Mouse (Mus musculus): ENCODE data around the gene Hoxc11.

Gene Hoxc11

DNA sequence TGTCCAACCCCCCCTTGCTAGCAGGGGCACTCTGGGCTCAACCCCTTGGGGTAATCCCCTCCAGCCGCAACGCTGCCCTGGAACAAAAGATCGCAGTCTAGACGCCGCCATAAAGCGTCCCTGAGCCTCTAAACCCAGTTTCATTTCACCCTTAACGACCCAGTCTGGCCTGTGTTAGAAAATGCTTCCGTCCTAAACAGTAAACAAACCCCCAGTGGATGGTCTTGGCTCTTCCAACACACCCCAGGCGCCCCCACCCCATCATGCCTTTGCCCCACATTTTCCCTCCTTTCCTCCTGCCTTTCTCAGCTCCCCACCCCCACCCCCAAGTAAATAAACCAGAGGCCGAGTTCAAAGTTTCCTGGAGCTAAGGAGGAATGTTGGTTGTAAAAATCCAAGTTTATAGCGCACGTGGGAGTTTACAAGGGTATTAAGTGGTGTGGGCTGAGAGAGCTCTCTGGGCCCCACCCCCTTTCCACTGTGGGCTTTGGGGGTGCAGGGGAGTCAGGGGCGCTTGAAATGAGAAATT, 5.5 kb downstream of the Hoxc11 start:
- in situ Hi-C loops (cut with MboI; ENCODE audit: low pct_unique_long_range_greater_than_20kb in 1 of 2, low sequenced_read_pairs in 2 of 2, unreplicated experiment in 1 of 2), result loop anchor here (10.0 kb wide), 2 partner anchors 55 to 205 kb away; partner anchors contain the start of gene Hoxc4 (in 1 of the 2)

DNA sequence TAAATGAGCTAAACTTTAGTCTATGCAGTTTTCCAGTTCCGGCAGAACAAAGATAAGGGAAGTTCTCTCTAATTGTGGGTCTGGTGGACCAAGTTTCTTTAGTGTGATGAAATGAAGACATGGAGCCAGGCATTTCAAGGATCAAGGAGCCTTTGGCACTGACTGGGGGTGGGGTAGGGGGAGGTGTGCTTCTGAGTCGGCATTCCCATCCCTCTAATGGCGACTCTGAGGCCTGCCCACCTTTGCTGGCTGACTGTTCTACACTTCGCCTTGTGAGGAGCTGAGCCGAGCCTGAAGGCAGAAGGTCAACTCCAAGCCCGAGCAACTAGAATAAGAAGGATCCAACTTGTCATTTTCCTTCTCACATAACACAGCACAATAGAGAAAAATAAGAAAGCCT, 7.5 kb downstream of the Hoxc11 start:
- in situ Hi-C loops (cut with MboI; ENCODE audit: low pct_unique_long_range_greater_than_20kb in 1 of 2, low sequenced_read_pairs in 2 of 2, unreplicated experiment in 1 of 2), result loop anchor here in 1 of 2 experiments (10.0 kb wide), 1 partner anchor 207 kb away; no protein-coding TSS in a partner anchor

DNA sequence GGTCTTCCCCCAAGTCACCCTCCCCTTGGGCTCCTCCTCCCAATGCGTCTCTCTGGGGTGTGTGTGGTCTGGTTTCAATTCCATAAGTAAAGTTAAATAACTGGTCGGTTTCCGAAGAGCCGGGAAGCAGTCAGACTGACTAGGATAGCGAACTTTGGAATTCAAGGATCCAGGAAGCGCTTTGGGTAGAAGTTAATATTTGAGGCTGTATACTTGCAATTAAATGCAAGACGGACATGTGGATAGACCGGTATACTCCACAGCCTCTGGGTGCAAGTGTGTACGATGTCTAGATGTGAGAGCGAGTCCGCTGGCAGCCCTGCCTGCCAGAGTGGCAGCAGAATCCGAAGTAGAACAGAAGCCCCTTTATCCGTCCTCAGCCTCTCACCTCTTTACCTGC, 8.3 kb downstream of the Hoxc11 start:
- in situ Hi-C loops (cut with MboI; ENCODE audit: low pct_unique_long_range_greater_than_20kb in 1 of 2, low sequenced_read_pairs in 2 of 2, unreplicated experiment in 1 of 2), result loop anchor here in 1 of 2 experiments (10.0 kb wide), 1 partner anchor 208 kb away; no protein-coding TSS in a partner anchor

DNA sequence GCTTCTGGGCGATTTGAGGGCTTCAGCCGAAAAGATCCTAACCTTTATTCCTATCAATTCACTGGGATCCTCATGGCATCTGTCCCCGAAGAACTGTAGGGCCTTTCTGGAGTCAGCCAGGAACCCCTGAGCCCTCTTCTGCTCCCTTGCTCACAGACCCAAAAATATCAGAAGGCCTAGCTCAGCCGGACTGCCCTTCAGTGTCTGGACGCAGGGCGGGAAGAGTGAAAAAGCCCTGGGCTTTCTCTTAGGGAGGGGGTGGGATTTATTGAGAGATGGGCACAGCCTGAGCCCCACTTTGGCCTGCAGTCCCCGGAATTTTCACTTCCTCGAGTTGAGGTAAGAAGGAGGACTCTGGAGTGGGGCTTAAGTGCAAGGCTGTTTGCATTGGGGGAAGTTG, 9.0 kb downstream of the Hoxc11 start:
- in situ Hi-C loops (cut with MboI; ENCODE audit: low pct_unique_long_range_greater_than_20kb in 1 of 2, low sequenced_read_pairs in 2 of 2, unreplicated experiment in 1 of 2), result loop anchor here in 1 of 2 experiments (10.0 kb wide), 1 partner anchor 208 kb away; no protein-coding TSS in a partner anchor

DNA sequence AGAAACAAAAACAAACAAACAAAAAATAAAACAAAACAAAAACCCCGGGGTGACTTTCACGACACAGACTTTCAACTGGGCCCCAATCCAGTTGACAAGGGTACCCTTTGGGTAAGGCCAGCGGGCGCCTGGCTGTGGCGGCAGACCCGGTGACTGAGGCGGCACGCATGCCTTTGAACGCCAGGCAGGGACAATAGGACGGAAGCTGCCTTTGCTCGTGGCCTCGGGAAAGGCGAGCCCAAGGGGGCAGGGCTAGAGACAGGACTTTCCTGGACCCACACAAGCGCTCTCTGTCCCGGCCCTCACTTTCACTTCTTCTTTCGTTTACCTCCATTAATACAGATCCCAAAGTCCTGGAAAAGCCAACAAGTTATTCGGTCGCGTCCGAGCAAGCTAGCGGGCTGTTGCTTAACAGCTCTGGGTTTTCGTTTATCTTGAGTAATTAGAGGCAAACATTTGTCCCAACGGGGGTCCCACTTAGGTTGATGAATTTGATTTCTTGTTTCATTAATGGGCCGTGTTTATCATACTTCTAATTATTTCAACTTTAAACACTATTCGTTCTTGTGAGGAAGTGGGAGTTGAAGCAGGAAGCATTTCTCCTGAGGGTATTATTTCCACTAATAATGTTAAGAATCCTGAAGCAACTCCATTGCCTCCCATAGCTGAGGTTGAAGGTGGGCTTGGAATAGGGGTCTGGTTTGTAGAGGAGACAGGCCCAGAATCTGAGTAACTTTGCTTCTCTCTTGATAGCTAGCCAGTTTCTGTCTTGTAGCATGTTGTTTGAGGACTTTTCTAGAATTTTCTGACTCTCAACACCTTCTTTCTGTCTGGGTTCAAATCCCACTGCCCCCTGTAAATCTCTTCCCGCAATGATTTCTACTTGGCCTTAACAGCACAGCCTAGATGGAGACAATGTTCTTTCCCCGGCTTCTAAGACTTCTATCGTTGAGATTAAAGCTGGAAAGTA, 9.7 kb downstream of the Hoxc11 start:
- in situ Hi-C loops (cut with MboI; ENCODE audit: low pct_unique_long_range_greater_than_20kb in 1 of 2, low sequenced_read_pairs in 2 of 2, unreplicated experiment in 1 of 2), result loop anchor here in 1 of 2 experiments (10.0 kb wide), 1 partner anchor 209 kb away; no protein-coding TSS in a partner anchor

DNA sequence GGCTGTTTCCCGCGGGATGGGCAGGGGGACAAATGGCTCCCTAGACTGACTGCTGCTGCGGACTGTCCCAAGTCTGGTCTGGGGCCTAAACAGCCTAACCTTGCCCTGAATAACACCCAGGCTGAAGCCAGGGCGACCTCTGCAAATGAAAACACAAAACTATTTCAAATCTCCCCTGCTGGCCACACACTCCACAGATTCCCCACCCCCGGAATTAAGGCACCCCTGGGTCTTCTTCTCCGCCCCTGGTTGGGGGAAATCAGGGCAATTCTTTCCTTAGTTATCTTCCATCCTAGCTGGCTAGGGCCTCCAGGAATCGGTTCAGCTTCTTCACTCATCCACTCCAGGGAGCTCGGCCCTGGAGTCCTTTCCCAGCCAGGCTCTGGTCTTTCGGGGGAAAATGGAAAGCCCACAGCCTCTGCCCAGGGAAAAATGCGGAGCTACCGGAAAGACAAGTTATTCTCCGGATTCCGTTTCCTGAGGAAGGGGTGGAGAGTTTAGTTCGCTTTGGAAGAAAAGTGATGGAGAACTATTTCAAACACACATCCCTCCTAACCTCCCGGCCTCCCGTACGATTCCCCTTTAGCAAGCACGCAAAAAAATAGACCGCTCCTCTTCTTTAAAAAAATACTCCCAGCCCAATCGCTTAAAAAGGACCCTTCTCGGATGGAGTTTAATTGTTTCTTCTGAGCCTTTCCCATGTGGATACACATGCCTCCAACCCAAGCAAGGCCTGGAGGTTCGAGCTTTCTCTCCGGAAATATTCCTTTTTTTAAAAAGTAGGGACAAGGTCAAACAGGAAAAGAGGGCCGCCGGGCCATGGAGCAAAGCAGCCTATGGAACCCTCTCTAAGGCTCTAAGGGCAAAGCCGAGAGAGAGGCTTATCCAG, 11.0 kb downstream of the Hoxc11 start:
- in situ Hi-C loops (cut with MboI; ENCODE audit: low pct_unique_long_range_greater_than_20kb in 1 of 2, low sequenced_read_pairs in 2 of 2, unreplicated experiment in 1 of 2), result loop anchor here in 1 of 2 experiments (10.0 kb wide), 1 partner anchor 210 kb away; no protein-coding TSS in a partner anchor

DNA sequence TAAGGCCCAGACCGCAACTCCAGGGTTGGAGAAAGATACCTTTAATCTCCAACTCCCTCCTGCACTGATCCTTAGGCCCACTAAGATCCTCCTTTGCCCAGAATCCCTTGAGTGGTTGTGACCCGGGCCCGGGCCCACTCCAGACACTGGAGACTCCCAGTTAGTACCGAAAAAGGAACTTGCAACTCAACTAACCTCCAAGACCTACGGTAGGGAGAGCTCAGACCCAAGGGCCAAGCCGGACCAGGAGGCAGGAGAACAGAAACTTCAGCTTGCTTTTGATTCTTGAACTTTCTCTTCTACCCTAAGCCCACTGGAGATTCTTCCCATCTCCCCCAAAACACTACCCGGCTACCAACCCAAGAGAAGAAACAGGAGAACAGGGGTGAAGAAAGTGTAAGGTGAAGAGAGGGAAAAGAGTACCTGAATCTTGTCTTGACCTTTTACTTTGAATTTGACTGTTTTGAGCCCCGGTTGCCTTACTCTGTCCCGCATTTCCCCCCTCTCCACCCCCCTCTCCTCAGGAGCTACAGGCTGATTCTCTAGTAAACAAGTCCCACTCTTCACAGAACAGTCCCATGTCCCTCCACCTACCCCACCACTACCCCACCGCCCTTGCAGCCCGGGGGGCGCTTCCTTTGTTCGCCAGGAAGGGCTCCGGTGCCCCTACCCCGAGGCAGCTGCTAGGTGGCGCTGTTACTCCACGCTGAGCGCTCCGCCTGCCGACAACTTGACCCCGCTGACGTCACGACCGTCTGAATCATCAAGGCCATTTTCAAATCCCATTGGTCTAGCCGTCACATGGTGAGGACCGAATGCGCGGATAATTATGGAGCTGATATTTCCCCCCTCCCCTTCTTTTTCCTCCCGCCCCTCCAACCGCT, 11.9 kb downstream of the Hoxc11 start:
- in situ Hi-C loops (cut with MboI; ENCODE audit: low pct_unique_long_range_greater_than_20kb in 1 of 2, low sequenced_read_pairs in 2 of 2, unreplicated experiment in 1 of 2), result loop anchor here in 1 of 2 experiments (10.0 kb wide), 1 partner anchor 211 kb away; no protein-coding TSS in a partner anchor

DNA sequence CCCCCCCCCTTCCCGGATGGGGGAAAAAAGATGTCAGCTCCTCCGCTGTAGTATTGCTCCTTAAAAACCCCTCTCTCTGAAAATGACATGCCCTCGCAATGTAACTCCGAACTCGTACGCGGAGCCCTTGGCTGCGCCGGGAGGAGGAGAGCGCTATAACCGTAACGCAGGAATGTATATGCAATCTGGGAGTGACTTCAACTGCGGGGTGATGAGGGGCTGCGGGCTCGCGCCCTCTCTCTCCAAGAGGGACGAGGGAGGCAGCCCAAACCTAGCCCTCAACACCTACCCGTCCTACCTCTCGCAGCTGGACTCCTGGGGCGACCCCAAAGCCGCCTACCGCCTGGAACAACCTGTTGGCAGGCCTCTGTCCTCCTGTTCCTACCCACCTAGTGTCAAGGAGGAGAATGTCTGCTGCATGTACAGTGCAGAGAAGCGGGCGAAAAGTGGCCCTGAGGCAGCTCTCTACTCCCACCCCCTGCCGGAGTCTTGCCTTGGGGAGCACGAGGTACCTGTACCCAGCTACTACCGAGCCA, 12.6 kb downstream of the Hoxc11 start, which contains the start of gene Hoxc10:
Gene Hoxc10 (plus strand): TSS at position 21 of the 536 bp plus-strand sequence.
- in situ Hi-C loops (cut with MboI; ENCODE audit: low pct_unique_long_range_greater_than_20kb in 1 of 2, low sequenced_read_pairs in 2 of 2, unreplicated experiment in 1 of 2), result loop anchor here in 1 of 2 experiments (10.0 kb wide), 1 partner anchor 212 kb away; no protein-coding TSS in a partner anchor

DNA sequence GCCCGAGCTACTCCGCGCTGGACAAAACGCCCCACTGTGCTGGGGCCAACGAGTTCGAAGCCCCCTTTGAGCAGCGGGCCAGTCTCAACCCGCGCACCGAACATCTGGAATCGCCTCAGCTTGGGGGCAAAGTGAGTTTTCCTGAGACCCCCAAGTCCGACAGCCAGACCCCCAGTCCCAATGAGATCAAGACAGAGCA, 13.0 kb downstream of the Hoxc11 start, which contains the start of gene Hoxc5:
Gene Hoxc5 (plus strand): TSS at position 132 of the 199 bp plus-strand sequence.
- in situ Hi-C loops (cut with MboI; ENCODE audit: low pct_unique_long_range_greater_than_20kb in 1 of 2, low sequenced_read_pairs in 2 of 2, unreplicated experiment in 1 of 2), result loop anchor here in 1 of 2 experiments (10.0 kb wide), 1 partner anchor 212 kb away; no protein-coding TSS in a partner anchor

DNA sequence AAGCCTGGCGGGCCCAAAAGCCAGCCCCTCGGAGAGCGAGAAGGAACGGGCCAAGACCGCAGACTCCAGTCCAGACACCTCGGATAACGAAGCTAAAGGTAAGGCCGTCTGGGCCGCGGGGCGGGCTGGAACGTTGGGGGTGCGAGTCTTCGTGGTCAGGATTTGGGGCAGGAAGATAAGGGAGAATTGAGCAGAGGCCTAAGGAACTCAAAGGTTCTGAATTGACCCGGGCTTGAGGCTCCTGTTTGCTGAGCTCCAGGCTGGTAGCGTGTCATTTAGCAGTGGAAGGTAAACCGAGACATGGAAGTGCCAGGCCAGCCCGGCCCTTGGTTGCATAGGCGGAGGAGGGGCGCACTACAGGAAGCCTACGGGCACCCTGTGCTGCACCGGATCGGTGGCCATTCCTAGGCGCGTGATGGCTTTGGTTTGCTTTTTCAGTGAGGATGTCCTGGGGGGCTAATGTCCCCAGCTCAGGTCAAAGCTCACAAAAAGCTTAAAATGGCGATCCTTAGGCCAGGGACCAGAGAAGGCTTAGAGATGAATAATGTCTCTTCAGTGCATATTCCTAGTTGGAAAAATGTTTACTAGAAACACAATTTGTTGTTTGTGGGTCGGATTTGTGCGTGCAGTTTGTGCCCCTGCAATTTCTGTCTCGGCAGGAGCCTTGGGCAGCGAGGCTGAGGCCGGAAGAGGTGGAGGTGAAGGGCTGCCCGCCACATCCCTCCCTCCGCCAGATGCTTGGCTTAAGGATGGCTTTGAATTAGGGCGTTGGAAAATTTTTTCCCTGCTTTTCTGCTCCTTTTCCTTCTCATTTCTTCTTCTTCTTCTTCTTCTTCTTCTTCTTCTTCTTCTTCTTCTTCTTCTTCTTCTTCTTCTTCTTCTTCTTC, 13.5 kb downstream of the Hoxc11 start:
- in situ Hi-C loops (cut with MboI; ENCODE audit: low pct_unique_long_range_greater_than_20kb in 1 of 2, low sequenced_read_pairs in 2 of 2, unreplicated experiment in 1 of 2), result loop anchor here in 1 of 2 experiments (10.0 kb wide), 1 partner anchor 213 kb away; no protein-coding TSS in a partner anchor

DNA sequence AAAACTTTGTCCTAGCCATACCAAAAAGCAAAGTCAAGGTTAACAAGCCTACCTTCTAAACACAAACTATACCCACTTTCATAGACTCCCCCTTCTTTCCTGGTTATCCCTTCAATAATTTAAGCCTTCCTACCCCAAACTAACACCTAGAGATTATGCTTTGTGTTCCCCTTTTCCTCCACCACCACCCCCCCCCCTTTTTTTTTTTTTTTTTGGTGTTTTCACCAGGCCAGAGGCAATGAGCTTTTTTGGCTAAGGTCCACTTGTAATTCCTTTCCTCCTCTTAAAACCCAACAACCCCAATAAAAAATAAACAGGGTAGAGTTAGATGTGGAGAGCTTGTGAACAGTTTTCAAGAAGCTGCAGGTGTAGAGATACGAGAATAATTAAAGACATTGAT, 15.1 kb downstream of the Hoxc11 start:
- in situ Hi-C loops (cut with MboI; ENCODE audit: low pct_unique_long_range_greater_than_20kb in 1 of 2, low sequenced_read_pairs in 2 of 2, unreplicated experiment in 1 of 2), result loop anchor here in 1 of 2 experiments (10.0 kb wide), 1 partner anchor 214 kb away; no protein-coding TSS in a partner anchor

DNA sequence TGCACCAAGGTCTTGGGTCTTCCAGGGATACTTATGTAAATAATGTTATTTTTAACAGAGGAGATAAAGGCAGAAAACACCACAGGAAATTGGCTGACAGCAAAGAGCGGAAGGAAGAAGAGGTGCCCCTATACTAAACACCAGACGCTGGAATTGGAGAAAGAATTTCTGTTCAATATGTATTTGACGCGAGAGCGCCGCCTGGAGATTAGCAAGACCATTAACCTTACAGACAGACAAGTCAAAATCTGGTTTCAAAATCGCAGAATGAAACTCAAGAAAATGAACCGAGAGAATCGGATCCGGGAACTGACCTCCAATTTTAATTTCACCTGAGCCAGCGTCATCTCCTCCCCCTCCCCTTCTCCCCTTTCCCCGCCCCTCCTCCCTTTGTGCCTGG, 16.5 kb downstream of the Hoxc11 start:
- in situ Hi-C loops (cut with MboI; ENCODE audit: low pct_unique_long_range_greater_than_20kb in 1 of 2, low sequenced_read_pairs in 2 of 2, unreplicated experiment in 1 of 2), result no loop called here

DNA sequence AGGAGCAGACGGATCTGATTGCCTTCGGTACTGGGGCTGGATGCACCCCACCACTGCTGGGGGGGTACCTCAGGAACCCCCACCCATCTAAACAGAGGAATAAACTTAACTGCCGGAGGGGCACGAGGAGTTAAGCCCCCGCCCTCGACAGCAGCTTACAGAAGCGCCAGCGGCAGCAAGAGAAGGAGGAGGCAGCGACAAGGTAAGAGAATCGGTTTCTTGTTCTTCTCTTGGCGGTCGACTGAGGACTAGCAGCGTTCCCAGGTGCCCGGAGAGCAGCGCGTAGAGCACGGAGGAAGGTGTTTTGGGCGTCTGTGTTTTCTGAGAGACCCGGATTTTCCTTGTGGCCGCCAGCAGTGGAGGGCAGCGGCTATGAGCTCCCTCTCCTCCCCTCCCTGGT, 18.0 kb downstream of the Hoxc11 start:
- in situ Hi-C loops (cut with MboI; ENCODE audit: low pct_unique_long_range_greater_than_20kb in 1 of 2, low sequenced_read_pairs in 2 of 2, unreplicated experiment in 1 of 2), result no loop called here

DNA sequence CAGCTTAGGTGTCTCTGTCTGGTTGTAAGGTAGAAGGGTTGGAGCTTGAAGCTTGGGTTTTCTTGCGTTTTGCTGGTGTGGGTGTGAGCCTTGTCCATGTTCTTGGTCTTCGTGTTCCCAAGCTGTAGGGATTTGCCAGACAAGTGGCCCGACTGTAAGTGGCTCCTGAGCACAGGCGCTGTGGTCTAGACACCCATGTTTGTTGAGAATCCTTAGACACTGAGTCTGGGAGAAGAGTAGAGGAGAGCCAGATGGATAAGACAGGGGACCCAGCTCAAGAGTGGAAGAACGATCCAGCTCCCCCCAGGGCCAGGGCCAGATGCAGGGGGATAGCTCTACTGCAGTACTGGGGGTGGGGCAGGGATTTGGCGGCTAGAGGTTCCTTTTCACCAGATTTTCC, 18.5 kb downstream of the Hoxc11 start:
- in situ Hi-C loops (cut with MboI; ENCODE audit: low pct_unique_long_range_greater_than_20kb in 1 of 2, low sequenced_read_pairs in 2 of 2, unreplicated experiment in 1 of 2), result no loop called here

DNA sequence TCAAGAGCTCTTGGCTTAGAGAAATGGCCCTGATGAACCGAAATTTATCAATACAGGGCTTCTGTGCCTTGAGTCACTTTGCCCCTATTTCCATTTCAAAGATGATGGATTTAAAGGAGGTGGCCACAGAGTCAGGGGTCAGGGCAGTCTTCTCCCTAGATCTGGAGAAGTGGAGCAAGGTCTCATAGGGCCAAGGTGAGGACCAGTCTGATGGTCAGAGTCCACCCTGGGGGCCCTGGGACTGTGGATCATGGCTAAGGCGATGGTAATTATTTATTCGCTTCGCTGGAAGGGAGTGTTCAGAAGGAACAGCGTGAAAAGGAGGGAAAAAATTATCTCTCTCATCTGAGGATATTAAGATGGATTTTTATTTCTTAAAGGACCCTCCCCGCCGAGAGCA, 20.8 kb downstream of the Hoxc11 start:
- in situ Hi-C loops (cut with MboI; ENCODE audit: low pct_unique_long_range_greater_than_20kb in 1 of 2, low sequenced_read_pairs in 2 of 2, unreplicated experiment in 1 of 2), result no loop called here

DNA sequence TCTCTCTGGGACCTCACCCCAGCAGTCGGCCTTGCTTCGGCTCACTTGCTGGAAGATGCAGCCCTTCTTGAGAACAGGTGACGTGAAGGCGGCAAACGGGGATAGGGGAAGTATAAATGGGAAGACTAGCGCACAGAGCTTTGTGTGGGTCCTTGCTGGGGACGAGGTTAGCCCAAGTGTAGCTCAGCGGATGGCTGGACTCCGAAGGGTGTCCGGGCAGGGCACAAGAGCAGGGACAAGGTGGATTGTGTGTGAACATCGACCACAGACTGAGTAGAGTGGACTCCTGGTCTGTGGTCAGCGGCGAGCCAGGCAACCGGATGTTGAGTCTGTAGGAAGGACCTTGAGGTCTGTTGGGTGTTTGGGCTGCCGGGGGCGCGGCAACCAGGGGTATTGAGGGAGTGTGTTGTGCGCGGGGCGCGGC, 21.5 kb downstream of the Hoxc11 start:
- in situ Hi-C loops (cut with MboI; ENCODE audit: low pct_unique_long_range_greater_than_20kb in 1 of 2, low sequenced_read_pairs in 2 of 2, unreplicated experiment in 1 of 2), result no loop called here

Measured in mouse embryonic stem cell (cell line).